Mouse (Mus musculus) small intestine, adult 2 months (tissue): ENCODE measurements around the gene Hprt. TPM values are rescaled to one million over a fixed set of nuclear protein-coding genes. Genes with fewer than 3 reads are reported as not detected.
"Not testable (repeated sequence)": the region's sequence is repeated elsewhere in the genome, so short reads cannot be mapped to it uniquely, and the experiment has no call there.

Source experiments
- H3K27ac ChIP-seq: fragments of 200-500 bp; 2 replicates; pipeline ENCODE4 v1.5.1; 2012; ENCODE audit warnings: low read depth, low read length, control low read depth, inconsistent platforms; ENCODE audit not compliant: insufficient read depth
- H3K27me3 ChIP-seq: fragments of 200-500 bp; 2 replicates; pipeline ENCODE4 v1.6.1; 2012; ENCODE audit warnings: mild to moderate bottlenecking, moderate library complexity, low read length, inconsistent platforms; ENCODE audit not compliant: control insufficient read depth, insufficient read depth
- H3K36me3 ChIP-seq: fragments of 200-500 bp; 2 replicates; pipeline ENCODE4 v1.6.1; 2012; ENCODE audit warnings: mild to moderate bottlenecking, low read length, control low read depth, inconsistent platforms; ENCODE audit not compliant: control insufficient read depth, insufficient read depth
- H3K4me1 ChIP-seq: fragments of 200-500 bp; 2 replicates; pipeline ENCODE4 v1.6.1; 2012; ENCODE audit warnings: low read length, inconsistent platforms, mixed read lengths; ENCODE audit not compliant: control insufficient read depth, insufficient read depth, insufficient read length
- H3K4me3 ChIP-seq: fragments of 200-500 bp; 2 replicates; pipeline ENCODE4 v1.5.1; 2012; ENCODE audit warnings: low read depth, mild to moderate bottlenecking, control low read depth, inconsistent platforms, low read length, moderate library complexity
- CTCF ChIP-seq: fragments of 200-500 bp; IDR thresholded peaks from 2 replicates; pipeline ENCODE4 v1.5.1; 2012; ENCODE audit warnings: low read depth, mild to moderate bottlenecking, control low read depth, inconsistent platforms, low read length, moderate library complexity, mixed read lengths; ENCODE audit not compliant: insufficient replicate concordance, insufficient read length; ENCODE audit errors: extremely low read depth
- POLR2A ChIP-seq: fragments of 200-500 bp; IDR thresholded peaks from 2 replicates; pipeline ENCODE4 v1.6.1; 2012; ENCODE audit warnings: low read depth, mild to moderate bottlenecking, control low read depth, inconsistent platforms, low read length, moderate library complexity
- WGBS: fragments of 180-500 bp; shearing (Covaris S2); methylation state at CpG from one replicate; pipeline ENCODE4 v1.1.7; 2018; 5-methylcytosine and 5-hydroxymethylcytosine counted together
- polyA plus RNA-seq: library from polyadenylated mRNA; depleted of rRNA; stranded (reverse); fragments of >200 nt; gene quantifications from 2 replicates; pipeline ENCODE4 v1.2.3, GENCODE M21; 2012

Gene Hprt
- polyA plus RNA-seq, 1 experiment, result 2.4 TPM

GRCm38 (mm10) chrX:52971211-52972006 is 16.5 kb upstream of the Hprt start:
- Histone ChIP-seq H3K27ac (no peak overlapping the region), H3K36me3 (no peaks in the 10 kb centered on the region), H3K4me1 (peaks cover 6% of the 10 kb centered on the region), H3K4me3 (no peak overlapping the region), H3K27me3 (no peaks in the 10 kb centered on the region)
- WGBS, result 24% methylated on average over 3 of the region's 3 CpGs
- no peak for TF ChIP-seq CTCF
- no peak for TF ChIP-seq POLR2A

GRCm38 (mm10) chrX:52972129-52972528 is 15.8 kb upstream of the Hprt start:
- peaks cover 6% of the 10 kb centered on the region for H3K4me1 ChIP-seq
- H3K36me3 ChIP-seq, result no peaks in the 10 kb centered on the region
- H3K4me3 ChIP-seq, result no peak overlapping the region
- H3K27me3 ChIP-seq, result no peaks in the 10 kb centered on the region
- whole genome bisulfite sequencing, result 71% methylated on average over 1 of the region's 1 CpGs
- TF ChIP-seq CTCF, result no peak
- no peak for TF ChIP-seq POLR2A
- H3K27ac ChIP-seq, result no peak overlapping the region

GRCm38 (mm10) chrX:52972680-52973079 is 15.3 kb upstream of the Hprt start:
- Histone ChIP-seq H3K27me3 (no peaks in the 10 kb centered on the region), H3K36me3 (no peaks in the 10 kb centered on the region), H3K4me3 (no peak overlapping the region), H3K27ac (no peak overlapping the region), H3K4me1 (peaks cover 6% of the 10 kb centered on the region)
- 95% methylated on average over 1 of the region's 1 CpGs for WGBS
- no peak for TF ChIP-seq POLR2A
- TF ChIP-seq CTCF, result no peak

- WGBS, result 52% methylated on average over 1 of the region's 1 CpGs
- Histone ChIP-seq H3K27ac (no peak overlapping the region), H3K4me3 (no peak overlapping the region), H3K27me3 (no peaks in the 10 kb centered on the region), H3K4me1 (no peaks in the 10 kb centered on the region), H3K36me3 (no peaks in the 10 kb centered on the region)
- TF ChIP-seq CTCF (no peak), POLR2A (no peak)
Observed at GRCm38 (mm10) chrX:52978576-52978975, 9.4 kb upstream of the Hprt start.

GRCm38 (mm10) chrX:52981378-52981777 is 6.6 kb upstream of the Hprt start:
- H3K27me3 ChIP-seq, result no peaks in the 10 kb centered on the region
- no peak overlapping the region for H3K4me3 ChIP-seq
- H3K36me3 ChIP-seq, result no peaks in the 10 kb centered on the region
- H3K27ac ChIP-seq, result no peak overlapping the region
- 62% methylated on average over 3 of the region's 3 CpGs for WGBS
- H3K4me1 ChIP-seq, result no peaks in the 10 kb centered on the region
- TF ChIP-seq POLR2A (no peak), CTCF (no peak)

- not testable (repeated sequence) for H3K4me3 ChIP-seq, H3K27me3 ChIP-seq, H3K36me3 ChIP-seq, H3K27ac ChIP-seq, H3K4me1 ChIP-seq
- WGBS, result 64% methylated on average over 5 of the region's 5 CpGs
Observed at GRCm38 (mm10) chrX:52994726-52995125, 6.8 kb downstream of the Hprt start.

GRCm38 (mm10) chrX:53004887-53005286 is 16.9 kb downstream of the Hprt start:
- H3K4me3 ChIP-seq, H3K4me1 ChIP-seq, H3K27ac ChIP-seq, H3K27me3 ChIP-seq: not testable (repeated sequence)
- peaks cover 13% of the 10 kb centered on the region for H3K36me3 ChIP-seq
- 59% methylated on average over 4 of the region's 4 CpGs for WGBS

- H3K36me3 ChIP-seq, result peaks cover 10% of the 10 kb centered on the region; the same call in 1 of the 2 replicates
- no peak for TF ChIP-seq POLR2A
- TF ChIP-seq CTCF, result no peak
- H3K4me1 ChIP-seq, result no peaks in the 10 kb centered on the region
- H3K27ac ChIP-seq, result no peak overlapping the region
- 31% methylated on average over 3 of the region's 3 CpGs for WGBS
- no peak overlapping the region for H3K4me3 ChIP-seq
- H3K27me3 ChIP-seq, result no peaks in the 10 kb centered on the region
Observed at GRCm38 (mm10) chrX:53006062-53006461, 18.1 kb downstream of the Hprt start.
